Mouse (Mus musculus) adrenal gland, adult 10 weeks (tissue): ENCODE results near the gene Igbp1b. TPM values are rescaled to one million over a fixed set of nuclear protein-coding genes. Genes with fewer than 3 reads are reported as not detected.

ENCODE experiments used
- polyA plus RNA-seq: library from polyadenylated mRNA; stranded (reverse); fragments of 350-450 nt; fragmentation: Illumina TruSeq; extraction: RNeasy Lipid Tissue Mini Kit (QIAGEN cat#74804); gene quantifications from one replicate; pipeline ENCODE4 v1.2.3, GENCODE M21; 2014; ENCODE audit warnings: low read depth, low replicate concordance

The Igbp1b gene
- polyA plus RNA-seq = not detected

GRCm38 (mm10) chr6:138658516-138658915, at the start of gene Igbp1b:
Gene Igbp1b (minus strand): TSS chr6:138658544.

Other genes starting within 250 kb of the Igbp1b start
- gene Lmo3, start 76.6 kb downstream of the Igbp1b start, polyA plus RNA-seq = 1.4 TPM